Mouse (Mus musculus) macrophage (primary cell): Measurements from ENCODE around the gene Sel1l3. TPM values are rescaled to one million over a fixed set of nuclear protein-coding genes. Genes with fewer than 3 reads are reported as not detected.

Experiments
- H3K27ac ChIP-seq: fragments of 350-480 bp; formaldehyde crosslinking; 2 replicates; pipeline ENCODE4 v1.9.0; 2021
- H3K36me3 ChIP-seq: fragments of 350-480 bp; formaldehyde crosslinking; 2 replicates; pipeline ENCODE4 v1.9.0; 2021; ENCODE audit errors: inconsistent target
- H3K4me3 ChIP-seq: fragments of 350-480 bp; formaldehyde crosslinking; 2 replicates; pipeline ENCODE4 v1.9.0; 2021; ENCODE audit errors: inconsistent target
- H3K79me2 ChIP-seq: fragments of 350-480 bp; formaldehyde crosslinking; 2 replicates; pipeline ENCODE4 v1.9.0; 2021; ENCODE audit errors: inconsistent target
- WGBS: methylation state at CpG from one replicate; pipeline ENCODE4 v1.1.7; 2026; ENCODE audit warnings: inconsistent platforms; ENCODE audit not compliant: missing documents; 5-methylcytosine and 5-hydroxymethylcytosine counted together
- polyA plus RNA-seq: library from polyadenylated mRNA; stranded (reverse); fragments of 250-400 nt; gene quantifications from 3 replicates; pipeline ENCODE4 v1.2.4, GENCODE M21; 2018; ENCODE audit warnings: inconsistent platforms

The Sel1l3 gene
- polyA plus RNA-seq, 1 experiment from 2014 or later, result 3.3 TPM

- no peak overlapping the region for H3K27ac ChIP-seq
- no peaks in the 10 kb centered on the region for H3K36me3 ChIP-seq
- H3K79me2 ChIP-seq, result no peaks in the 10 kb centered on the region
- WGBS, result 93% methylated on average over 7 of the region's 7 CpGs
- H3K4me3 ChIP-seq, result no peak overlapping the region
These were observed 25.0 kb upstream of the Sel1l3 start for GRCm38 (mm10) chr5:53238761-53239160.

- WGBS, result 93% methylated on average over 5 of the region's 8 CpGs
- H3K27ac ChIP-seq, result no peak overlapping the region
- no peaks in the 10 kb centered on the region for H3K79me2 ChIP-seq
- no peaks in the 10 kb centered on the region for H3K36me3 ChIP-seq
- no peak overlapping the region for H3K4me3 ChIP-seq
These were observed 23.0 kb upstream of the Sel1l3 start for GRCm38 (mm10) chr5:53236749-53237148.

- Histone ChIP-seq H3K36me3 (no peaks in the 10 kb centered on the region), H3K4me3 (no peak overlapping the region), H3K27ac (no peak overlapping the region), H3K79me2 (no peaks in the 10 kb centered on the region)
- 32% methylated on average over 5 of the region's 5 CpGs for WGBS
These were observed 22.4 kb upstream of the Sel1l3 start for GRCm38 (mm10) chr5:53236136-53236535.

GRCm38 (mm10) chr5:53235551-53235950, 21.8 kb upstream of the Sel1l3 start:
- H3K4me3 ChIP-seq, result no peak overlapping the region
- WGBS, result 44% methylated on average over 4 of the region's 4 CpGs
- H3K36me3 ChIP-seq, result no peaks in the 10 kb centered on the region
- H3K79me2 ChIP-seq, result no peaks in the 10 kb centered on the region
- no peak overlapping the region for H3K27ac ChIP-seq

DNA sequence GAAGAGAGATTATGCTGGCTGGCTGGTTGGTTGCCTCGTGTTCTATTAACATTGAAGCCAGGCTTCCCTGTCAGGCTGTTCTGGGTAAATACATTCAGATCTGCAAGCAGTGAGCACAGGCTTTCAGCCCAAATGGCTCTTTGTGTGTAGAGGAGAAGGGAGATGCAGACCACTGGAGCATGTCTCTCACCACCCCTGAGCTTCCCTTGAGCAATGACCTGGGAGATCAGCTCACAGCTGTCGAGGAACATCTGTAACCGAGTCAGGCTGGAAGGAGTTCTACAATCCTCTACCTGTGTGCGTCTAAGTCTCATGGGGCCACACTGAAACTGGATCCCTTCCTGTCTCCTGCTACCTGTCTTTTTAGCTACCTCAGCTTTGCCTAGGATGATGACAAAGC, 16.8 kb upstream of the Sel1l3 start:
- no peaks in the 10 kb centered on the region for H3K79me2 ChIP-seq
- H3K36me3 ChIP-seq, result no peaks in the 10 kb centered on the region
- H3K27ac ChIP-seq, result no peak overlapping the region
- H3K4me3 ChIP-seq, result no peak overlapping the region
- 83% methylated on average over 4 of the region's 4 CpGs for WGBS

DNA sequence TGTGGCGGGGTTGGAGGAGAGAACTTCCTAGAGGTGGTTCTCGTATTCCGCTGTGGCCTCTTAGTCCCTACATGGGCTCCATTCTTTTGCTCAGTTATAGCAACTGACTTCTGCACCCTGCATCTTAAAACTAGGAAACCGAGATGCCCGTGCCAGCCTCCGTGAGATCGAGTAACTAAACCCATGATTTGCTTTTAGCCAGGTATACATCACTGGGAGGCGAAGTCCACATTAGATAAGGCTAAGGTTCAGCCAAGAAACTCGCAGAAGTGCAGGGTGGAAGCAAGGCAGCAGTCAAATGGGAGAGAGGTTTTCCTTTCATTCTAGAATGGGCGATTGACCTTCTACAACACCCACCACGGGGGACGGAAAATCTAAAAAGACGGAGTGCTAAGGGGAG, 11.7 kb upstream of the Sel1l3 start:
- Histone ChIP-seq H3K27ac (no peak overlapping the region), H3K36me3 (no peaks in the 10 kb centered on the region), H3K4me3 (no peak overlapping the region), H3K79me2 (no peaks in the 10 kb centered on the region)
- 89% methylated on average over 13 of the region's 13 CpGs for WGBS

DNA sequence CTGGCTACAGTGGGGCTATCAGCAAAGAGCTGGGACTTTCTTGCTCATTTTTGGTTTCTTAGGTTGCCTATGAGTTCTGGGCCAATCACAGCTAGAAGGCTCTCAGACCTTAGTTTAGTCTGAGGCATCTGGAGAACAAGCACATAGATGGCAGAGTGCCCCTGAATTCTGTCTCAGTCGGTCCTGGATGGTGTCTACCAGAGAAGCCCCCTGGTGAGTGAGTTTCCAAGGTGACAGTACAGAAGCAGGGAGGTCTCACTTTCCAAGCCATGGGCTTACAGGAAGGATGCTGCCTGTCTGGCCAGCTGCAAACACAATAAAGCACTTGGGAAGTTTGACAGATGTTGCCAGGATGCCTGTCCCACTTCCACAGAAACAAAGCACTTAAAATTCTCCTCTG, 1.1 kb upstream of the Sel1l3 start:
- no peaks in the 10 kb centered on the region for H3K36me3 ChIP-seq
- H3K27ac ChIP-seq, result no peak overlapping the region
- no peak overlapping the region for H3K4me3 ChIP-seq
- no peaks in the 10 kb centered on the region for H3K79me2 ChIP-seq
- 7% methylated on average over 1 of the region's 1 CpGs for WGBS

DNA sequence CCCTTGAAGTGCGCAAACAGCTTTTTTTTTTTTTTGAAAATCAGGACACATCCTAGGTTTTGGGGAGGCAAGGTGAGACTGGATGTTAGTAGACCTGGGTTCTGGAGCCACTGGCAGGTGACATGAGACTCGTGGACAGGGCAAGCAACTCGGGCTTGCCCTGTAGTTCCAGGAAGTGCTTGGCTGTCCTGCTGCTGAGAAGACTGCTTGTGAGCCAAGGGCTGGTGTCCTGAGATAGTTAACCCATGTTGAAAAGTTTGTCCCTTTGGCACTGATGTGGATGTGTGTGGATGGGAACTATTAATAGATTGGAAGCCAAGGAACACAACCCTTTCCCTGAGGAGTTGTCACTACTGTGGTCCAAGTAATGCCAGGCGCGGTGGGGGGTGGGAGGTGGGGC, 635 bp upstream of the Sel1l3 start:
- no peak overlapping the region for H3K4me3 ChIP-seq
- no peaks in the 10 kb centered on the region for H3K36me3 ChIP-seq
- H3K79me2 ChIP-seq, result no peaks in the 10 kb centered on the region
- no peak overlapping the region for H3K27ac ChIP-seq
- 40% methylated on average over 5 of the region's 5 CpGs for WGBS

DNA sequence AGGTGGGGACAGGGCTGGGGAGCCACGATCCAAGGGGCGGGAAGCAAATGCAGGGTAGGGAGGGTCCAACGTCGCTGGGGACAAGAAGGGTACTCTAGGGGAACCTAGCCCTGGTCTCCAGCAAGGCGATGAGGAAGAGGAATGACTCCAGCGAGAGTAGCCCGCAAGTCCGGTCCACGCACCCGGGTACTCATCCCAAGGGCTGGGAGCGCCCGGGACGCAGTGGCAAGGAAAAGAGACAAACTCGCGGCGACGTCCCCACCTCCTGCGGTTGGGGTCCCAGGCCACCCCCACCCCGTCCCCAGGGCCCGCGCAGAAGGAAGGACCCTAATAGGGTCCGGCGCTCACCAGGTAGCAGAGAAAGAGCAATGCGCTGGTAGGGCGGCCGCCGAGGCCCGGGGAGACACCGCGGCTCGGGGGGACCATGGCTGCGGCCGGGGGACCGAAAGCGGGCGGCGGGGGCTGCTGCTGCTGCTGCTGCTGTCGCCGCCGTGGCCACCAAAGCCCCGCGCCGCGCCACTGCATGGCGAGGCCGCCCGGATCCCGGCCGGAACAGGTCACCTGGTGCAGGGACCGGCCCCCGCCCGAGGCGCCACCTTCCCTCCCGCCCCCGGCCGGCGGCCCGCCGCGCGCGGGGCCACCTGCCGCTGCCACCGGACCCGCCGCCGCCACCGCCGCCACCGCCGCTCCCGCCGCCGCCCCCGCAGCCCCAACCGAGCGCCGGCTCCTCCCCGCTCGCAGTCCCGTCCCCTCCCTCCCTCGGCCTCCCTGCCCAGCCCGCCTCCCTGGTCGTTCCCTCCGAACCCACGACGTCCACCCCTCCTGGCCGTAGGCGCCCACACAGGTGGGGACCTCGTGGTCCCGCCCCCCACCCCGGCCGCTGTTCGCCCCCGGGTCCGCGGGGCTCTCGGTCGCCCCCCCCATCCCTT, 681 bp downstream of the Sel1l3 start:
- Histone ChIP-seq H3K79me2 (no peaks in the 10 kb centered on the region), H3K4me3 (peak overlapping the region; percentile 6; the same call in 1 of the 2 replicates), H3K36me3 (no peaks in the 10 kb centered on the region), H3K27ac (no peak overlapping the region)
- under 1% methylated on average over 54 of the region's 99 CpGs for WGBS

GRCm38 (mm10) chr5:53212087-53212781, 1.5 kb downstream of the Sel1l3 start:
- Histone ChIP-seq H3K27ac (no peak overlapping the region), H3K4me3 (peak overlapping the region; percentile 6; the same call in 1 of the 2 replicates), H3K36me3 (no peaks in the 10 kb centered on the region), H3K79me2 (no peaks in the 10 kb centered on the region)
- 3% methylated on average over 20 of the region's 20 CpGs for WGBS

GRCm38 (mm10) chr5:53211241-53211640, 2.5 kb downstream of the Sel1l3 start:
- Histone ChIP-seq H3K27ac (no peak overlapping the region), H3K79me2 (no peaks in the 10 kb centered on the region), H3K36me3 (no peaks in the 10 kb centered on the region), H3K4me3 (no peak overlapping the region)
- WGBS, result 82% methylated on average over 6 of the region's 6 CpGs

DNA sequence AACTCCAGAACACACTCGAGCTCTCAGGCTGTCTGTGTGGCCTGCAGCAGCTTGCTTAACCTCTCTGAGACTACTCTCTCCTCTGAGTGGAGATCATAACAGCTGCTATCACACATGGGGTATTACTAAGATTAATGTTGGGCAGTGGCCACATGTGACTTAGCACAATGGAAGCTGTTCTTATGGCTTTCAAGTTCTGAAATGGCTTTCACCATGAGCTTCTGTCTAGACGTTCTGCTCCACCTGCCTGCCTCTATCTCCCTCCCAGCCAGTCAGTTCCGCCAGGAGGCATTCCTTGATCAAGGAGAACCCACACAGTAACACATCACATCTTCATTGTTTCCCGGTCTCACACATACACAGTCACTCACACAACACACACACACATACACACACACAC, 3.2 kb downstream of the Sel1l3 start:
- Histone ChIP-seq H3K27ac (no peak overlapping the region), H3K79me2 (no peaks in the 10 kb centered on the region), H3K36me3 (no peaks in the 10 kb centered on the region), H3K4me3 (no peak overlapping the region)
- 87% methylated on average over 3 of the region's 4 CpGs for WGBS

- Histone ChIP-seq H3K4me3 (no peak overlapping the region), H3K27ac (no peak overlapping the region), H3K79me2 (no peaks in the 10 kb centered on the region), H3K36me3 (no peaks in the 10 kb centered on the region)
- WGBS, result 91% methylated on average over 7 of the region's 7 CpGs
These were observed 4.0 kb downstream of the Sel1l3 start for GRCm38 (mm10) chr5:53209773-53210172.

DNA sequence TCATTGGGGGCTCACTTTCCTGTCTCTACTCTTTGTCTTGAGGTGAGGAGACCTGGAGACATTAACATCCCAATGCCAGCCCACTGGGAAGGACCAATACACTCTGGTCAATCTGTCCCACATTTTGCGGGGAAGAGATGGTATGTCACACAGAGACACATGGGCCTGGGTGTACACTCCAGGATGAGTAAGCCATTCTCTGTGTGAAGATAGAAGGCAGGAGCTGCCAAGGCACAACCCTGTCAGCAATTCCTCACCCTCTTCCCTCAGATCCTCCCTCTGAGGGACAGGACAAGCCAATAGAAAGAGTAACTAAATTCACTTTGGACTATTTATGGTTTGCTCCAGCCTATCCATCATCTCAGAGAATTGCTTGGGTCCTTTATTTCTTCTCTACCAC, 5.0 kb downstream of the Sel1l3 start:
- Histone ChIP-seq H3K27ac (no peak overlapping the region), H3K36me3 (no peaks in the 10 kb centered on the region), H3K4me3 (no peak overlapping the region), H3K79me2 (no peaks in the 10 kb centered on the region)
- WGBS, result 92% methylated on average over 1 of the region's 1 CpGs

DNA sequence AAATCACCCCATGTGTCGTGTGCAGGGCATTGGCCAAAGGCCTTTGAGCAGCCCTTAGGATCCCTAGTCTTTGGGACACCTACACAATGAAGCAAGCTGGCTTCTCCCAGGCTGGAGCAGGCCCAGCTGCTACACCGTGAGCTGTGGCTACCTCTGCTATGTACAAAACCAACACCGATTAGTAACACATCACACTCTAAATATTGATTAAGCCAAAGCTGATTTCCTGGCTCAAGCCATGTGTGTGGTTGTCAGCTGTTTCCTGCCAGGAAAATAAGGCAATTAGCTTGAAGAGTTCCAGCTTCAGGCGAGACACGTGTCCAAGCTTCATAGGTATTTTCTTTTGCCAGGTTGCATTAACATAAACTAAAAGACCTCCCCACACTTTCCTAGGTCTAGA, 7.2 kb downstream of the Sel1l3 start:
- Histone ChIP-seq H3K4me3 (no peak overlapping the region), H3K36me3 (no peaks in the 10 kb centered on the region), H3K79me2 (no peaks in the 10 kb centered on the region), H3K27ac (no peak overlapping the region)
- 95% methylated on average over 5 of the region's 5 CpGs for WGBS
